Mouse (Mus musculus) midbrain, embryonic 14.5 days (tissue): ENCODE results near the gene Sh3gl3. TPM values are rescaled to one million over a fixed set of nuclear protein-coding genes. Genes with fewer than 3 reads are reported as not detected.

ENCODE experiments used
- ATAC-seq: fragments of 200-750 bp; cut with Nextera tagmentation; 2 replicates; pipeline ENCODE4 v1.8.0; 2017; ENCODE audit warnings: moderate number of reproducible peaks, moderate library complexity; ENCODE audit not compliant: low FRiP score, low TSS enrichment
- DNase-seq: peaks from one replicate; pipeline ENCODE4 v3.0.0-alpha.2; 2015
- H3K27ac ChIP-seq: fragments of 300-500 bp; sonication (generic); replicated peaks from 2 replicates; pipeline ENCODE4 v1.5.1; 2014; ENCODE audit warnings: mild to moderate bottlenecking, low read depth, low read length, moderate library complexity
- H3K27me3 ChIP-seq: fragments of 300-500 bp; sonication (generic); 2 replicates; pipeline ENCODE4 v1.6.1; 2014; ENCODE audit warnings: low read length, control low read depth, mixed read lengths; ENCODE audit not compliant: control insufficient read depth, insufficient read depth
- H3K36me3 ChIP-seq: fragments of 300-500 bp; sonication (generic); 2 replicates; pipeline ENCODE4 v1.6.1; 2014; ENCODE audit warnings: low read length, control low read depth; ENCODE audit not compliant: control insufficient read depth, insufficient read depth
- H3K4me1 ChIP-seq: fragments of 300-500 bp; sonication (generic); 2 replicates; pipeline ENCODE4 v1.6.1; 2014; ENCODE audit warnings: mild to moderate bottlenecking, antibody characterized with exemption, low read length, control low read depth; ENCODE audit not compliant: control insufficient read depth, insufficient read depth
- H3K4me2 ChIP-seq: fragments of 300-500 bp; sonication (generic); 2 replicates; pipeline ENCODE4 v1.6.1; 2014; ENCODE audit warnings: mild to moderate bottlenecking, low read length, moderate library complexity
- H3K4me3 ChIP-seq: fragments of 300-500 bp; sonication (generic); replicated peaks from 2 replicates; pipeline ENCODE4 v1.5.1; 2014; ENCODE audit warnings: low read depth, low read length
- H3K9ac ChIP-seq: fragments of 300-500 bp; sonication (generic); replicated peaks from 2 replicates; pipeline ENCODE4 v1.6.1; 2014; ENCODE audit warnings: mild to moderate bottlenecking, low read length, moderate library complexity
- H3K9me3 ChIP-seq: fragments of 300-500 bp; sonication (generic); 2 replicates; pipeline ENCODE4 v1.6.1; 2016; ENCODE audit warnings: low read length, control low read depth, mixed read lengths; ENCODE audit not compliant: control insufficient read depth
- WGBS: fragments of 180-500 bp; shearing (Covaris S2); extraction: QIAGEN DNeasy Blood & Tissue Kit; methylation state at CpG from one replicate; pipeline ENCODE4 v1.1.7; 2014; 5-methylcytosine and 5-hydroxymethylcytosine counted together
- polyA plus RNA-seq: library from polyadenylated mRNA; unstranded; fragments of >200 nt; fragmentation: Nextera tagmentation; extraction: Ambion mirVana; gene quantifications from 2 replicates; pipeline ENCODE4 v1.2.1, GENCODE M21; 2014

Sh3gl3 gene
- polyA plus RNA-seq, 1 experiment from 2014 or later, result 82.4 TPM

- Histone ChIP-seq H3K4me2 (no peak overlapping the region), H3K4me1 (peaks cover 2% of the 10 kb centered on the region; the same call in 1 of the 2 replicates), H3K27ac (no peak overlapping the region), H3K4me3 (no peak overlapping the region), H3K9ac (no peak overlapping the region), H3K9me3 (peaks cover 5% of the 10 kb centered on the region; the same call in 1 of the 2 replicates), H3K36me3 (no peaks in the 10 kb centered on the region), H3K27me3 (0 out of 2 replicates have a peak, but pooled peaks cover 2% of the 10 kb centered on the region)
- 93% methylated on average over 5 of the region's 5 CpGs for WGBS
- ATAC-seq (no peak), DNase-seq (no peak)
Measured at GRCm38 (mm10) chr7:82180919-82181318, 7.3 kb downstream of the Sh3gl3 start.

DNA sequence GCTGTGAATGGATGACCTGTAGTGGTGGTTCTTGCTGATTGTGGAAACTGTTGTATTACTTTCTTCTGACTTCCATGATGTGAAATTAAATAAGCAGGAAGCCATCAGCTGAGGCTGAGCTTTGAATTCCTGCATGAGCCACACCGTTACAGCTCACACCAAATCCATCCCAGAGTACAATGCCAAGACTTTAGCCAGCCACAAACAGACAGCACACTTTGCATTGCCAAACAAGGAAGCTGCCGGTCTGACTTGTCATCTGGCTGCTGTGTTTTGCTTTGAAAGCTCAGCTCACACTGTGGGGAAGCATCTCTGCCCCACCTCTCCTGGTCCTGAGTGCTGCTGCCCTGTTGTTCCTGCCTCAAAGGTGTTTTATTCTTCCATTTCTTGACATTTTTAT lies 9.1 kb downstream of the Sh3gl3 start:
- Histone ChIP-seq H3K36me3 (no peaks in the 10 kb centered on the region), H3K27me3 (no peaks in the 10 kb centered on the region), H3K4me2 (no peak overlapping the region), H3K9me3 (peaks cover 5% of the 10 kb centered on the region; the same call in 1 of the 2 replicates), H3K4me3 (no peak overlapping the region), H3K9ac (no peak overlapping the region), H3K4me1 (no peaks in the 10 kb centered on the region), H3K27ac (no peak overlapping the region)
- DNase-seq, result no peak
- WGBS, result 27% methylated on average over 2 of the region's 2 CpGs
- ATAC-seq, result no peak

DNA sequence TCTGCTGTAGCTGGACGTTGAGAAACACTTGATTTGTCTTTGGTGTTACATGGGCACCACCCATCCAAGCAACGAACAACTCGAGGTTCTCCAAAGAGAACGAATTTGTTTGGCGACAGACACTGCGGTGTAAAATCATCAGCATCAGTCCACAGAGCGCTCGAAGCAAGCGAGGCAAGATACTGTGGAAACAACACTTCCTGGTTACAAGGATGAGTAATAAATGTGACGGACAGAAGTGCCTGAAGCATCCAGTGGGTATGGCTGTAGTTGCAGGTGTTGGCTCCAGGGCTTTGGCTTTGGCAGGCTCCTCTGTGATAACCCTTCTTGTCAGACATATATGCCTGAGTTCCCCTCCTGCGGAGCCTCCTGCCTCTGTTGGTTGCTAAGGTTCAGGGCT lies 18.0 kb downstream of the Sh3gl3 start:
- no peaks in the 10 kb centered on the region for H3K9me3 ChIP-seq
- DNase-seq, result no peak
- ATAC-seq, result no peak
- H3K36me3 ChIP-seq, result no peaks in the 10 kb centered on the region
- no peak overlapping the region for H3K9ac ChIP-seq
- WGBS, result 94% methylated on average over 11 of the region's 11 CpGs
- no peak overlapping the region for H3K4me3 ChIP-seq
- no peak overlapping the region for H3K27ac ChIP-seq
- no peaks in the 10 kb centered on the region for H3K4me1 ChIP-seq
- H3K27me3 ChIP-seq, result no peaks in the 10 kb centered on the region
- no peak overlapping the region for H3K4me2 ChIP-seq

GRCm38 (mm10) chr7:82192512-82192911 lies 18.9 kb downstream of the Sh3gl3 start:
- H3K9ac ChIP-seq, result no peak overlapping the region
- H3K27me3 ChIP-seq, result no peaks in the 10 kb centered on the region
- WGBS, result 92% methylated on average over 4 of the region's 4 CpGs
- no peak overlapping the region for H3K4me3 ChIP-seq
- DNase-seq (no peak), ATAC-seq (no peak)
- no peaks in the 10 kb centered on the region for H3K9me3 ChIP-seq
- H3K4me2 ChIP-seq, result no peak overlapping the region
- H3K4me1 ChIP-seq, result no peaks in the 10 kb centered on the region
- H3K36me3 ChIP-seq, result no peaks in the 10 kb centered on the region
- H3K27ac ChIP-seq, result no peak overlapping the region

- no peak overlapping the region for H3K4me2 ChIP-seq
- H3K27ac ChIP-seq, result no peak overlapping the region
- WGBS, result 88% methylated on average over 7 of the region's 7 CpGs
- ATAC-seq (no peak), DNase-seq (no peak)
- H3K4me3 ChIP-seq, result no peak overlapping the region
- no peaks in the 10 kb centered on the region for H3K4me1 ChIP-seq
- no peaks in the 10 kb centered on the region for H3K36me3 ChIP-seq
- H3K9me3 ChIP-seq, result no peaks in the 10 kb centered on the region
- no peaks in the 10 kb centered on the region for H3K27me3 ChIP-seq
- H3K9ac ChIP-seq, result no peak overlapping the region
Measured at GRCm38 (mm10) chr7:82203111-82203510, 29.5 kb downstream of the Sh3gl3 start.

GRCm38 (mm10) chr7:82204014-82204784 lies 30.6 kb downstream of the Sh3gl3 start:
- DNase-seq (no peak), ATAC-seq (no peak)
- Histone ChIP-seq H3K9ac (no peak overlapping the region), H3K27me3 (no peaks in the 10 kb centered on the region), H3K4me2 (no peak overlapping the region), H3K4me1 (no peaks in the 10 kb centered on the region), H3K36me3 (no peaks in the 10 kb centered on the region), H3K4me3 (no peak overlapping the region), H3K9me3 (no peaks in the 10 kb centered on the region), H3K27ac (no peak overlapping the region)
- whole genome bisulfite sequencing, result 75% methylated on average over 12 of the region's 12 CpGs

- DNase-seq, result no peak
- H3K27ac ChIP-seq, result no peak overlapping the region
- H3K4me3 ChIP-seq, result no peak overlapping the region
- no peak for ATAC-seq
- H3K4me2 ChIP-seq, result no peak overlapping the region
- H3K36me3 ChIP-seq, result no peaks in the 10 kb centered on the region
- H3K9ac ChIP-seq, result no peak overlapping the region
- no peaks in the 10 kb centered on the region for H3K4me1 ChIP-seq
- H3K9me3 ChIP-seq, result no peaks in the 10 kb centered on the region
- H3K27me3 ChIP-seq, result no peaks in the 10 kb centered on the region
- 87% methylated on average over 3 of the region's 3 CpGs for WGBS
Measured at GRCm38 (mm10) chr7:82204975-82205374, 31.3 kb downstream of the Sh3gl3 start.

GRCm38 (mm10) chr7:82206787-82207186 lies 33.1 kb downstream of the Sh3gl3 start:
- WGBS, result 87% methylated on average over 8 of the region's 8 CpGs
- no peak for ATAC-seq
- H3K4me1 ChIP-seq, result no peaks in the 10 kb centered on the region

GRCm38 (mm10) chr7:82221380-82221933 lies 47.8 kb downstream of the Sh3gl3 start:
- ATAC-seq (no peak), DNase-seq (peak; percentile 35)
- Histone ChIP-seq H3K4me1 (no peaks in the 10 kb centered on the region), H3K9ac (no peak overlapping the region), H3K4me3 (no peak overlapping the region), H3K9me3 (no peaks in the 10 kb centered on the region), H3K36me3 (no peaks in the 10 kb centered on the region), H3K4me2 (no peak overlapping the region), H3K27me3 (no peaks in the 10 kb centered on the region), H3K27ac (peak overlapping the region; percentile 2; the same call in 1 of the 2 replicates)
- WGBS, result 23% methylated on average over 9 of the region's 9 CpGs

More at GRCm38 (mm10) chr7:82206787-82207186, 33.1 kb downstream of the Sh3gl3 start:
- Histone ChIP-seq H3K4me3 (no peak overlapping the region), H3K27ac (no peak overlapping the region), H3K9me3 (no peaks in the 10 kb centered on the region), H3K9ac (no peak overlapping the region), H3K27me3 (no peaks in the 10 kb centered on the region), H3K4me2 (no peak overlapping the region), H3K36me3 (no peaks in the 10 kb centered on the region)
- no peak for DNase-seq
